Mouse (Mus musculus): ENCODE results near the gene Ano10.

Ano10 gene

GRCm38 (mm10) chr9:122244800-122245165, 49.4 kb downstream of the Ano10 start:
- DNase-seq (ENCODE audit: low spot score) = no peak

GRCm38 (mm10) chr9:122244080-122244799, 50.0 kb downstream of the Ano10 start:
- DNase-seq (ENCODE audit: low spot score) = no peak

DNA sequence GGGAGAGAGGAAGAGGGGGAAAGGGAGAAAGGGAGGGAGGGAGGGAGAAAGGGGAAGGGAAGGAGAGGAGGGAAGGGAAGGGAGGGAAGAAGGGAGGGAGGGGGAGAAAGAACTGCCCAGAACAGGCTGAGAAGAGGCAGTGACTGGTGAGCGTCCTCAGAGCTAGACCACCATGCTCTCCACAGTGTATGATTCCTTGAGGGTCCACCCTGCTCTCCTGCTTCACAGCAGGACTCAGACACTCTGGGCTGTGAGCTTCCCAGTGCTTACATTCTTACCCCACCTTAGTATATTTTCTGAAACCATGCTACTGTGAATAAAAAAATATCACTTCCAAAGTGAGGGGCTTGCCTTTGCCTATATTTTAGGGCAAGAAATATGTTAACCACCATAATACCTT, 50.9 kb downstream of the Ano10 start:
- no peak for DNase-seq (ENCODE audit: low spot score)

DNA sequence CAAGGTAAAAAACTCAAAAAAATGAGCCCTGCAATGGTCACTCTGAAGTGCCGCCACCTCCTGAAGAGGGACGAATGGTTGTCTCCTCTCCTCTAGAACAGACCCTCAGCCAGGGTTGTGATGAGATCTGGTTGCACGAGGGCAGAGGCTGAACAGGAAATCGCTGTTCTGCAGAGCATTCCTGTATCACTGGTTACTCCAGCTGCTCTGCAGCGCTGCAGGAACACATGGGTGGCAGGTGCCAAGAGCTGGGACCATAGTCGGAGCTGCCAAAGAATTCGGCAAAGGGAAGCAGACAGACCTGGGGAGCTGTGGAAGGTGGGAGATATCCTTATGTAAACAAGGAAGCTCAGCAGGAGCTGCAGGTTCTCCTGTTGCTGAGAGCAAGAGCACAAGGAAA, 51.4 kb downstream of the Ano10 start:
- DNase-seq (ENCODE audit: low spot score) = no peak

GRCm38 (mm10) chr9:122241812-122242400, 52.3 kb downstream of the Ano10 start:
- DNase-seq (ENCODE audit: low spot score) = no peak

DNA sequence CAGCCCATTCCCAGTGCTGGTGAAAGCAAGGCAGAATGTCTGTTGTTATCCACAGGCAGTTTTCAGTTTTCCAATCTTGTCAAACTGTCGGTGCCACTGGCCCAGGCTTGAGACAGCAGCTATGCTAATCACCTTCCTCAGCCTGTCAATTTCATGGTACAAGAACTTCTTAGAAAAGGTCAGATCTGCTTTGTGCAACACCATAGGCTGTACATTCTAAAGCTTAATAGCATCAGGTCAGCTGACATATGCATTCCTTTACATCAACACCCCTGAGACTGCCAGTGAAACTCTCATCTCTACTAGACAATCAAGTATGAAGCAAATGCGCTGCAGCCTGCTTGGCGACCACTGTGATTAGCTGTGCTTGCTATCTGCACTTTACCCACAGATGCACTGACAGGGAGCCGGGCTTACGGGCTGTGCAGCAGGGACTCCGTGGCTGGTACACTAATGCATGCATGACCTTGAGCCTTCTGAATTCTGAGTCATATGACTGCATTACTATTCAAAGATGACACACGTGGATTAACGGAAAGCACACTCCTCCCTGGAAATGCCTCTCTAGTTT, 53.5 kb downstream of the Ano10 start:
- DNase-seq (ENCODE audit: low spot score) = no peak

- DNase-seq (ENCODE audit: low spot score) = no peak
These were observed 59.5 kb downstream of the Ano10 start for GRCm38 (mm10) chr9:122234741-122235140.

DNA sequence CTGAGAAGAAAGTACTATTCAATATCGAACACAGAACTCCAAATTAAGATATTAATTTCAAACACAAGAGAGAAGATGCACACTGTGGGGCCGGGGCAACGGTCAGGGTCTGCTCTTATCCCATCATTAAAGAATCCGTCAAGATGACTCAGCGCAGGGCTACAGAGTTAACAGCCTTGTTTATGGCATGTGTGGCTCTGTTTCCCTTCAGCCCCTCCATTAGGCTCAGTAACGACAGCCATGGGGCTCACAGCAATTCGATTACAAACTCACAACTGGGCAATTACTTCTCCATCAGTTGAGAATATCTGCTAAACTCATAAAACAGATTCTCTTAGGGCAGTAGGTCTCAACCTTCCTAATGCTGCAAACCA, 60.3 kb downstream of the Ano10 start:
- DNase-seq (ENCODE audit: low spot score) = no peak

GRCm38 (mm10) chr9:122233316-122233971, 60.8 kb downstream of the Ano10 start:
- DNase-seq (ENCODE audit: low spot score) = no peak

- no peak for DNase-seq (ENCODE audit: low spot score)
These were observed 61.3 kb downstream of the Ano10 start for GRCm38 (mm10) chr9:122232912-122233311.

DNA sequence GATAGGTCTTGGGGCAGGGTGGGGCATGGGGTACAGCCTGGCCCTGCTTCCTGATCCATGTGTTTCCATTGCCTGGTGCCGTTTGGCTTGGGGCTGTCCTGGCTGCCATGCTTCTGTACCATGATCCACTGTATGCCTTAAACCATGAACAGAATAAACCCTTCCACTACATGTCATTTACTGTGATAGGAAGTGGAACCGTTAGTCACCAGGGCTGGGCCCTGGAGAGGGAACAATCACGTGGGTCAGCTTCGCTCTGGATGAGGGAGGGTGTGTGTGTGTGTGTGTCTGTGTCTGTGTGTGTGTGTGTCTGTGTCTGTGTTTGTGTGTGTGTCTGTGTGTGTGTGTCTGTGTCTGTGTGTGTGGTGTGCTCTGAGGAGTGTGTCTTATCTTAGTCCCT, 63.5 kb downstream of the Ano10 start:
- no peak for DNase-seq (ENCODE audit: low spot score)

DNA sequence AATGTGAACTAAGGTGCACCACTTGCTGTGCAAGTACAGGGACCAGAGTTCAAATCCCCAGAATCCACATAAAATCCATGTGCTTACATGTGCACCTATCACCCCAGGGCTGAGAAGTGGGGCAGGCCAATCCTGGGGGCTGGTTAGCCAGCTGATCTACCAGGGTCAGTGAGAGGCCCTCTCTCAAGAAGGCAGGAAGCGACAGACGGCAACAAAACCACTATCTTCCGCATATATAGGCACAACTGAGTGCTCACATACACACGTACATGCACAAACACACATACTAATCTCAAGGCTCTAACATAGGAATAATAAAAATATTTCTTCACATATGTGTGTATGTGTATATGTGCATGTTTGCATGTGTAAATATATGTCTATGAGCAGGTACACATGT, 67.8 kb downstream of the Ano10 start:
- DNase-seq (ENCODE audit: low spot score) = no peak

DNA sequence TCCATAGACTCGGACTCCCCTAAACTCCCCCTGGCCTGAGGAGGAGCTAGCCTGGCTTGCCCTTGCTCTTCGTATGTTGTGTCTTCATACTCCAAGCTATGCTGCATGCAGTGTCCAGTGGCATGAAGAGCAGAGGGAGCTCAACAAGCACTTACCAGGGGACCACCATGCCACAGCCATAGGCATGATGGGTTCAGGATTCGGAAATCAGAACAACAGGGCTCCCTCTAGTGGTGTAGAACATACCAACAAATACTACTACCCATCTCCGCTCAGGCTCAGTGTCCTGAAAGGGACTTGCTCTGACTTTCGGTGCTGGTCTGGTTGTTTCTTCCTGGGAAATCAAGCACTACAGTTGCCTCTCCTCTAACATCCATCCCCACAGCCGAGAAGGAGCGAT, 68.9 kb downstream of the Ano10 start:
- no peak for DNase-seq (ENCODE audit: low spot score)

GRCm38 (mm10) chr9:122223005-122223404, 71.2 kb downstream of the Ano10 start:
- DNase-seq (ENCODE audit: low spot score) = no peak

GRCm38 (mm10) chr9:122219934-122220333, 74.3 kb downstream of the Ano10 start:
- no peak for DNase-seq (ENCODE audit: low spot score)

- DNase-seq (ENCODE audit: low spot score) = no peak
These were observed 77.2 kb downstream of the Ano10 start for GRCm38 (mm10) chr9:122216945-122217529.

DNA sequence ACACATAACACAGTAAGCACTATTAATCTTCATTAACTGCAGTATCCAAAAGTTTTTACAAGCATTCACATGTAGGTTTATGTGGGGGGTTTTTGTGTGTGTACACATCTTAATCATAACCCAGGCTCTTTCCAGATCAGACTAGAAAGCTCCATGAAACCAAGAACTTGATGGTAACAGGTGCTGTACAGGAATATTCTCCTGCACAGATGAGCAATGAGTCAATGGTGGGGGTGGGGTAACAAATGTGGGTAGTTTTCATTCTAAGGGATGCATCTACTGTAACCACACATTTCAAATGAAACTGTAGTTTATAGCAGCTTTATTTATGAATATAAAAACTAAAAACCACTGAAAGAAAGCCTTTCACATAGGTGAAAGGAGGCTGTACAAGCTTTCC, 79.1 kb downstream of the Ano10 start:
- no peak for DNase-seq (ENCODE audit: low spot score)

GRCm38 (mm10) chr9:122208311-122208710, 85.9 kb downstream of the Ano10 start:
- DNase-seq (ENCODE audit: low spot score) = no peak

DNA sequence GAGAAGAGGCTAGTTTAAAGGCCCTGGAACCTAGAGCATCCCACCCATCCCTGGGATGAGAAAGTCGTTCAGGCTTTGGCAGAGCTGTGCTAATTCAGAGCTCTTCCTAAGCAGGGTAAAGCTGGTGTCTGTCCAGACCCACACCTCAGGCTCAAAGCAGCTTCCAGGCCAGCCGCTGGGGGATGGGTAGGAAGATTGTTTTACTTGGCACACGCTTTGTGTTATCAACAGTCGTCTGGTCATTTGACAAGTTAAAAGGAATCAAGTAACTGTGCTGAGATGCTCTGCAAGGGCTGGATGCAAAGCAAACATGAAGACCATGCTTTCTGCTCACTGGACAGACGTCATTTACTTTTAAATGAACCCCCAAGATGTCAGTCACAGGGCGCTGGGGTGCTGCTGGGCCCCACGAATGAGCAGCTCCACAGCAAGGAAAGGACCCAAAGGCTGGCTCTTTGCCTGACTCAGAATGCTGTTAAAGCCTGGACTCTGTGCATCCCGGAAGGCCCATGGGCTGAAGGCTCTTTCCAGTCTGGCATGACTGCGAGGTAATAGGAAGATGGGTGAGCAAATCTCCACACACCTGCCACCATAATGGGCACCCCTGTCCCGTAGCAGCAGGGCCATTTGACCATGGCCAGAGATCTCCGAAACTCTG, 88.6 kb downstream of the Ano10 start:
- no peak for DNase-seq (ENCODE audit: low spot score)

- no peak for DNase-seq (ENCODE audit: low spot score)
These were observed 89.7 kb downstream of the Ano10 start for GRCm38 (mm10) chr9:122204508-122204907.

DNA sequence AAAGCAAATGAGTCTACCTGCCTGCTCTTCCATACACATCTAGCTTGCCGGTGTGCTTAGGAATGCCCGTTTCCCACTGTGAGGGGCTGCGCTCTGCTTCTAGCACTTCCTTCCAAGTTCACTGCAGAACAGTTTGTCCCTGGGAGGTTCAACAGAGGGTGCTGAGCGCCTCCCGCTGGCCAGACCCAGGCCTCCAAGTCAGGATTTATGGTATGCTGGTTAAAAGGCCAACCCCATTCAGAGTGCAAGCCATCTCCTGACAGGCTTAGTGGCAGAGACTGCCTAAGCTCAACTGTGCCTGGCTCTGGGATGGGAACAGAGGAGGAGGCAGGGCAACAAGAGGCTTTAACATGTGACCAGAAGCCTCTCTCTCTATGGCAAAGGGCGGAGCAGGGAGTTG, 95.0 kb downstream of the Ano10 start:
- DNase-seq (ENCODE audit: low spot score) = peak; percentile 35

DNA sequence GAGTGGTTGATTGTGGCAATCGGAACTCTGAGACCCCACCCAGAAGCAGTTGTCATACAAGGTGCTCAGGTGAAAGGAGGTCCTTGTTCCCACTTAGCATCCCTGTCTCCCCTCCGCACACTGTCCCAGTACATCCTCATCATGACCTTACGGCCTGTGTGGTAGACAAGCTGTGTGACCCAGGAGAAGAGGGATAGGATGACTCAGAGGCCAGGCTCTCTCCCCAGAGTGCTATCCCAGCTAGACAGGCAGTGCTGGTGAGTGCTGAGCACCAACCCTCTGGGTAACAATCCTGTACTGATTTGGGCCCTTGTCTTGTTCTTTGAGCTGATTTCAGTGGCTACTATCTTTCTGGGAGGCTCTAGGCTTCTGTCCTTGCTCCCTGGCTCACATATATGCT, 95.6 kb downstream of the Ano10 start:
- no peak for DNase-seq (ENCODE audit: low spot score)
